Mouse (Mus musculus): ENCODE results near the gene Col11a1.

DNA sequence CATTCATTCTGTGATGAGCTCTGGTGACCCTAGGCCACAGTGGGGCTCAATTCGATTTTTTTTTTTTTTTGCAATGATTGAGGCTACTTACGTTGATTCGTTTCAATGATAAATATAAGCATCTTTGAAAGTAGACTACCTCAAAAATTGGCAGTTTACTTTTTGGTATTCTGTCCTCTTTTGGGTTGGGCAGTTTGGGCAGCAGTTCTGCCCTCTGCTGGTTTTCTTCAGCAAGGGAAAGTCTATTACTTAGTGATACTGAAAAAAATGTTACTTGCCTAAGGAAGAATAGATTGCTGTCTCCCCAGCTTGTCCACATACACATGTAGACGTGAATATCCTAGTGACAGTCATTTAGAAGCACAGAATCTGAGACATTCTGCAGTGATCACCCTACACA, 2.0 kb downstream of the Col11a1 start:
- no peak for TF ChIP-seq CTCF (IDR thresholded peaks at IDR 0.05; ENCODE audit: control insufficient read depth, insufficient read depth, insufficient replicate concordance, low read depth, low read length)
- TF ChIP-seq POLR2A (IDR thresholded peaks at IDR 0.05; ENCODE audit: control insufficient read depth, low read depth, low read length) = no peak
